Mouse (Mus musculus): ENCODE data around the gene Mcm2. TPM values are rescaled to one million over a fixed set of nuclear protein-coding genes. Genes with fewer than 3 reads are reported as not detected.
A peak's percentile ranks its signal among the peaks of the same experiment; 100 is the strongest.

Mcm2 gene
- polyA plus RNA-seq, 1 experiment from 2014 or later: 139 TPM

DNA sequence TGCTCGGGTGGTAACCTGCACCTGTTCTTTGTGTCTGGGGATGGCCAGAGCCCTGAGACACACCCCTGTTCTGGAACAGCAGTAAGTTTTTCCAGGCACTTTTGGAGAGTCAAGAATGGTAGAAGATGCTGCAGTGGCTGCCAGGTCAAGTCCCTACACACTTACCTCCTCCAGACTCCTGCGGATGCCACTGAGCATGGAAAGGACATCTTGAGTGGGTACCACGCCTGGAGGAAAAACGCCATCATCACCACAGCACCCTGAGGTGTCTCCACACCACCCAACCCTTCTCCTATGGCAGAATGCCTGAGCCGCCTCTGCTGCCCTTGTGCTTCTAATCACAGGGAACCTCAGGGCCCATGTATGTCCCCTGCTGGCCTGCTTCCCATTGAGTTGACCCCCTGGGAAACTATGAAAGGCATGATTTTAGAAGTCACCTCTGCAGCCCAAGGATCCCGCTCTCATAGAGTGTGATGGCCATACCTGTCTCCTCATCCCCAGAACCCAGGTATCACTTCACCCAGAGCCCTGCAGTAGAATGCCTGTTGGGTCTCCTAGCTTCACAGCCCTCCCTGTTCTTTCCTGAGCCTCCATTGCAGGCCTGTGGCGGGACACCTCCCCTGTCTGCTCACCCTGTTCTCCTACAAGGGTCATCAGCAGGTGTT lies 53.5 kb downstream of the Mcm2 start:
- WGBS: 94% methylated on average over 7 of the region's 7 CpGs
- H3K27ac ChIP-seq (ENCODE audit: low read depth): no peak overlapping the region

DNA sequence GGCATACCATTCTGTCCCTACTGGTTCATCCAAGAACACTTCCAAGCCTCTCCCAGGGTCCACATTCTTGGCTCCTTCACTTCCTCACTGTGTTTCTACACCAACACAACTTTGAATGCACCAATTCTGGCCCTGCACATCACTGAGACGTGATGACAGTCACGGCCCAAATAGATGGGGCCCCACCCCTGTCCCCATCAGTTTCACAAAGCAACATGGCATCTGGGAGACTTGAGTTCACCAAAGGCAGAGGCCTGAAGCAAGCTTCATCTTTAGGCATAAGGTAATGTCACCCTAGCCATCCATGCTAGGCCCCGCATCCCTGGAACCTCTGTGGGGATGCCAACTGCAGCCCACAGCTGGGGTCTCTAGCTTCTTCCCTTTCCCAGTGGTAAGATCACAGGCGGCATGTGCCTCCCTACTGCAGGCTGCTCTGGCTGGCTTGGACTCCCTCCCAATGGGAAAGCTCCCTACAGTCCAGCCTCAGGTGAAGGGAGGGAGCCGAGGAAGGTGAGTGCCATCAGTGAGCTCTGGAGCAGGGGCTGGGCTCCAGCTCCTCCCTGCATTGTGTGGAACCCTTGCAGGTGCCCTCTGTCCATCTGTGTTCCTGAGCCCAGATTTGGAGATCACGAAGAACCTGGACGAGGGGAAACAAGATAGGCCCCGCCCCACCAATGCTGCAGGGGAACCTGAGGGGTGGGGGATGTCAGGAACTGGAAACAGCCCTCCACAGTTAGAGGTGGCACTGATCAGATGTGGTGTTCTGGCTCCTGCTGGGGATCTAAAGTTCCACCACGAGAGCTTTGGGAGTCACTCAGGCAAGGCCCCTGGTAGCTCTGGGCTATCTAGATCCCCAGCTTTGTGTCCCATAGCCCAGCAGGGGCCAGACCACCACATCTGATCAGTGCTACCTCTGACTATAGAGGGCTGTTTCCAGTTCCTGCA lies 54.5 kb downstream of the Mcm2 start:
- 77% methylated on average over 9 of the region's 9 CpGs for WGBS
- DNase-seq (ENCODE audit: low spot score): no peak

More for the DNA sequence above, 53.5 kb downstream of the Mcm2 start:
- H3K4me2 ChIP-seq (ENCODE audit: low read length): no peak overlapping the region
- no peaks in the 10 kb centered on the region for H3K9me3 ChIP-seq (ENCODE audit: control insufficient read depth, low read length)
- peaks cover 7% of the 10 kb centered on the region; the same call in 1 of the 2 replicates for H3K36me3 ChIP-seq (ENCODE audit: control insufficient read depth, insufficient read depth, low read length)
- DNase-seq (ENCODE audit: low spot score): no peak
- ATAC-seq (replicated peaks; ENCODE audit: low FRiP score, low TSS enrichment, low read depth): no peak
- H3K4me1 ChIP-seq (replicated peaks; ENCODE audit: control insufficient read depth, insufficient read depth, low read length): peaks cover 14% of the 10 kb centered on the region
- H3K9ac ChIP-seq (ENCODE audit: low read length): no peak overlapping the region
- no peak overlapping the region for H3K4me3 ChIP-seq (ENCODE audit: low read depth, low read length)
- no peaks in the 10 kb centered on the region for H3K27me3 ChIP-seq (replicated peaks; ENCODE audit: control insufficient read depth, insufficient read depth, low read length)

DNA sequence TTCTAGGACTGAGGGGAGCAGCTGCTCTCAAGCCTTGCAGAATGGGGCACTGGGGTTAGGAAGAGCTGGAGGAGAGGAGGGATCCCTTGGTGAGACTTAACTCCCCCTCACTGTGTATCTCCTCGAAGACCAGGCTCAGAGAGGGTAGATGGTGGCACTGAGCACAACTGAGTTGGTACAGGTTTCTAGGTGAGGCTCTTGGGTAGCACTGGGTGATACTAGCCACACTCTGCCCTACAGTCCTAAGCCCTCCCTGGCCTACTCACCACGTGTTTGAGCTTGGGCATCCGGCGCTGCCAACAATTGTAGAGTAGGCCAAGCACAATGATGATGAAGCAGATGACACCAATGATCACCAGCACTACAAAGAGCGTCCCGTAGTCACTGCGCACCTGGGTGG lies 55.3 kb downstream of the Mcm2 start:
- no peak overlapping the region; the same call in 1 of the 2 replicates for H3K9ac ChIP-seq (ENCODE audit: low read length)
- no peak for DNase-seq (ENCODE audit: low spot score)
- H3K27me3 ChIP-seq (replicated peaks; ENCODE audit: control insufficient read depth, insufficient read depth, low read length): no peaks in the 10 kb centered on the region
- 73% methylated on average over 7 of the region's 7 CpGs for WGBS
- H3K4me3 ChIP-seq (ENCODE audit: low read depth, low read length): peak overlapping the region; percentile 76
- H3K36me3 ChIP-seq (ENCODE audit: control insufficient read depth, insufficient read depth, low read length): peaks cover 18% of the 10 kb centered on the region
- no peak for ATAC-seq (replicated peaks; ENCODE audit: low FRiP score, low TSS enrichment, low read depth)
- H3K27ac ChIP-seq (ENCODE audit: low read depth): no peak overlapping the region
- peak overlapping the region; percentile 74 for H3K4me2 ChIP-seq (ENCODE audit: low read length)
- peaks cover 14% of the 10 kb centered on the region for H3K4me1 ChIP-seq (replicated peaks; ENCODE audit: control insufficient read depth, insufficient read depth, low read length)
- H3K9me3 ChIP-seq (ENCODE audit: control insufficient read depth, low read length): no peaks in the 10 kb centered on the region

More for the DNA sequence above, 54.5 kb downstream of the Mcm2 start:
- Histone ChIP-seq H3K4me2 (ENCODE audit: low read length) (no peak overlapping the region), H3K36me3 (ENCODE audit: control insufficient read depth, insufficient read depth, low read length) (peaks cover 10% of the 10 kb centered on the region), H3K4me3 (ENCODE audit: low read depth, low read length) (no peak overlapping the region), H3K9ac (ENCODE audit: low read length) (no peak overlapping the region), H3K27ac (ENCODE audit: low read depth) (no peak overlapping the region), H3K4me1 (replicated peaks; ENCODE audit: control insufficient read depth, insufficient read depth, low read length) (peaks cover 14% of the 10 kb centered on the region), H3K27me3 (replicated peaks; ENCODE audit: control insufficient read depth, insufficient read depth, low read length) (no peaks in the 10 kb centered on the region), H3K9me3 (ENCODE audit: control insufficient read depth, low read length) (no peaks in the 10 kb centered on the region)
- ATAC-seq (replicated peaks; ENCODE audit: low FRiP score, low TSS enrichment, low read depth): no peak

DNA sequence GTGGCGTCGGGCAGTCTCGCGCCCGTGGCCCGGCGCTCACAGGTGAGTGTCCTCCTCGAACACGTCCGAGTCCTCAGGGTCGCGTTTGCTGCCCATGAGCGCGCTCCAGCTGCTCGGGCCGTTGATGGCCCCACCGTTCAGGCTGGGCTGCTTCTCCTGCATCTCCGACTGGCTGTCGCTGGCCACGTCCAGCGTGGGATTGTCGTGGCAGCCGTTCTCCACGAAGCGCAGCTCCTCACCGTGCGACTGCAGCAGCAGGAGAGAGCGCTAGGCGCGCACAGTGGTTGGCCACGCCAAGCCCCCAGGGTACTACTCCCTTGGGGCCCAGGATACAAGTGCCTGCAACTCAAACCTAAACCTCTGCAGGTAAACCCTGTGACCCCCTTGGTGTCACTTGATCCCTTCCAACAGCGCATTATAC lies 55.8 kb downstream of the Mcm2 start:
- DNase-seq (ENCODE audit: low spot score) (no peak), ATAC-seq (replicated peaks; ENCODE audit: low FRiP score, low TSS enrichment, low read depth) (peak; percentile 1; the same call in 1 of the 2 replicates)
- Histone ChIP-seq H3K4me1 (replicated peaks; ENCODE audit: control insufficient read depth, insufficient read depth, low read length) (peaks cover 14% of the 10 kb centered on the region), H3K4me2 (ENCODE audit: low read length) (peak overlapping the region; percentile 74), H3K27ac (ENCODE audit: low read depth) (peak overlapping the region; percentile 69), H3K9ac (ENCODE audit: low read length) (peak overlapping the region; percentile 61), H3K36me3 (ENCODE audit: control insufficient read depth, insufficient read depth, low read length) (peaks cover 18% of the 10 kb centered on the region), H3K27me3 (replicated peaks; ENCODE audit: control insufficient read depth, insufficient read depth, low read length) (no peaks in the 10 kb centered on the region), H3K9me3 (ENCODE audit: control insufficient read depth, low read length) (no peaks in the 10 kb centered on the region), H3K4me3 (ENCODE audit: low read depth, low read length) (peak overlapping the region; percentile 76)
- WGBS: under 1% methylated on average over 29 of the region's 32 CpGs

DNA sequence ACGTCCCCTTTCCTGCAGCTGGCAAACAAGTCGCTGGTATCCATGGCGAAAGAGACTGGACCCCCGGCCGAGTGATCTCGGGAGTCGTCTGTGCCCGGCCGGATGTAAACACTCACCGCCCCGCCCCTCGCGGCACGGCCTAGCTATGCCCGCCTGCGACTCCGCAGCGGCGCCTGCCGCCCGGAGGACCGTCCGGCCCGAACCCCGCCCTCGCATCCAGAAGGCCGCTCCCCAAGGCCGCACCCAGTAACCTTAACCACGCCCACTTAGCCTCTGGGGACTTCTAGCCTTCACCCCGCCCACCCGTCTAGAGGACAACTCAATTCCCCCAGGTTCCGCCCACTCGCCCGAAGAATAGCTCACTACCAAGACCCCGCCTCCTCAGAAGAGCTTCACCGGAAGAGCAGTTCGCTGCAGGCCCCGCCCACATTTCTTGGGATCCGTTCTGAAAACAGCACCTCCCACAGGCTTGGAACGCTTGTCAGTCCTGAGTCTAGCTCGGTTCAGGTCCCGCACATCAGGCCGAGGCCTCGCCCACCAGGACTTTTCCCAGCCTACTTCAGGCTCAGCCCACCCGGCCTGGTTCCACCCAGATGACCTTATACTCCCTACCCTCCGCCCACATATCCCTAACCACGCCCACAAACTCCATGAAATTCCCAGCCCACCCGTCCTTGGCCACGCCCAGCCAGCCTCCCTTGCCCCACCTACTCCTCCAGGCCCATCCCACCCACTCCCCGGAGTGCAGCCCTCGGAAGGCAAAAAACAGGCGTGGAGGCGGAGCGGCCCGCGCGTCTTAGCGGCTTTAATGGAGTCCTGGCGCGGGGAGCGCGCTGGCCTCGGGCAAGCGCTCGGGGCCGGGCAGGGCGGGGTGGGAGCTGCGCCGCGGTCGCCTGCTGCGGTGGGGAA lies 56.5 kb downstream of the Mcm2 start, which contains the start of gene Abtb1:
Gene Abtb1, minus strand, starts transcription at position 204 of the 909 bp plus-strand sequence.
- peak; percentile 100 for DNase-seq (ENCODE audit: low spot score)
- Histone ChIP-seq H3K9me3 (ENCODE audit: control insufficient read depth, low read length) (no peaks in the 10 kb centered on the region), H3K4me1 (replicated peaks; ENCODE audit: control insufficient read depth, insufficient read depth, low read length) (peaks cover 14% of the 10 kb centered on the region), H3K36me3 (ENCODE audit: control insufficient read depth, insufficient read depth, low read length) (peaks cover 21% of the 10 kb centered on the region), H3K9ac (ENCODE audit: low read length) (peak within 1 kb of the TSS; percentile 81), H3K4me2 (ENCODE audit: low read length) (peak within 1 kb of the TSS; percentile 94), H3K27me3 (replicated peaks; ENCODE audit: control insufficient read depth, insufficient read depth, low read length) (no peaks in the 10 kb centered on the region), H3K27ac (ENCODE audit: low read depth) (peak within 1 kb of the TSS; percentile 75), H3K4me3 (ENCODE audit: low read depth, low read length) (peak within 1 kb of the TSS; percentile 76)
- peak; percentile 96 for ATAC-seq (replicated peaks; ENCODE audit: low FRiP score, low TSS enrichment, low read depth)
- under 1% methylated on average over 67 of the region's 72 CpGs for WGBS

DNA sequence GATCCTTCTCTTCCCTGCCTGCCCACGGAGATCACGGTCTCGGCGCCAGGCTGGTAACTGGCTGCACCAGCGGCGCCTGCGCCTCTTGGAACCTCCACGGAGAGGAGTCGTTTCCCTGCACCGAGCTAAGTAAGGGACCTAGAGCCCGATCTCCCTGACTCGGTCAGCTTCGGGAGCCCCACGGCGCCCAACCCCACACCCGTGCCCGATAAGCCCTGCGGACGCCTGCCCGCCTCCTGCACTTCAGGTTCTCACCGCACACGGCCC lies 57.1 kb downstream of the Mcm2 start:
- no peak for DNase-seq (ENCODE audit: low spot score)
- H3K27ac ChIP-seq (ENCODE audit: low read depth): peak overlapping the region; percentile 75
- peaks cover 27% of the 10 kb centered on the region for H3K36me3 ChIP-seq (ENCODE audit: control insufficient read depth, insufficient read depth, low read length)
- peak overlapping the region; percentile 81 for H3K9ac ChIP-seq (ENCODE audit: low read length)
- WGBS: 0% methylated on average over 22 of the region's 22 CpGs
- H3K4me1 ChIP-seq (replicated peaks; ENCODE audit: control insufficient read depth, insufficient read depth, low read length): peaks cover 14% of the 10 kb centered on the region
- H3K27me3 ChIP-seq (replicated peaks; ENCODE audit: control insufficient read depth, insufficient read depth, low read length): no peaks in the 10 kb centered on the region
- no peaks in the 10 kb centered on the region for H3K9me3 ChIP-seq (ENCODE audit: control insufficient read depth, low read length)
- H3K4me3 ChIP-seq (ENCODE audit: low read depth, low read length): peak overlapping the region; percentile 76
- ATAC-seq (replicated peaks; ENCODE audit: low FRiP score, low TSS enrichment, low read depth): no peak
- H3K4me2 ChIP-seq (ENCODE audit: low read length): peak overlapping the region; percentile 94

DNA sequence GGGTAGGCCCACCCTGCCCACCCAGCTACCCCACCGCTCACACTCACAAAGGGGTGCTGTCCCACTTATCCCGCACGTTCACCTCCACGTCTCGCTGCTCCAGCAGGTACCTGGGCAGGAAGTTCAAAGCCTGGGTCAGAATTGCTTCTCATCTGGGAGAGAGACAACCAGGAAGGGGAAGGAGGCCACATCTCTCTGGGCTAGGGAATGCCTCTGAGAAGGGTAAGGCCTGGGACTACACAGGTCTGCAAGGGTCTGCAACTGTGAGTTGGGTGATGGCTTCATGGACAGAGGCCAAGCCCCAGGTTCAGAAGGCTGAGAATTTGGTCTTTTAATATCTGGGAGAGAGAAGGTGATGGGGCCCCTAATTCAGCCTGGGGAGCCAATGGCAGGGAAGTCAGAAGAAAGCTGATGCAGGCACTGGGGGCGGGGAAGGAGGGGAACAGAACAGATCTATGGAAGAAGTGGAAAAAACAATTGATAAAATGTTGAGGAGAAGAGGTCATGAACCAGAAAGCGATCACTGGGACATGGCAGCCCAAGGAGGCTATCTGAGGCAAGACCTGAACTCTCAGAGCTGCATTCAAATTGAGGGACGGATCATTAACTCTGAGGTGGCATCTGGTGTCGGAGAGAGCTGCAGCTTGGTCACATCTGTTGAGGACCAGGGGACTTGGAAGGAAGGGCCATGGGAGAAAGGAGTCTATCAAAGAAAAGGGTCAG lies 57.6 kb downstream of the Mcm2 start:
- Histone ChIP-seq H3K4me3 (ENCODE audit: low read depth, low read length) (peak overlapping the region; percentile 76), H3K36me3 (ENCODE audit: control insufficient read depth, insufficient read depth, low read length) (peaks cover 32% of the 10 kb centered on the region), H3K4me1 (replicated peaks; ENCODE audit: control insufficient read depth, insufficient read depth, low read length) (peaks cover 14% of the 10 kb centered on the region), H3K27me3 (replicated peaks; ENCODE audit: control insufficient read depth, insufficient read depth, low read length) (no peaks in the 10 kb centered on the region), H3K27ac (ENCODE audit: low read depth) (peak overlapping the region; percentile 75), H3K9ac (ENCODE audit: low read length) (peak overlapping the region; percentile 81), H3K4me2 (ENCODE audit: low read length) (peak overlapping the region; percentile 94), H3K9me3 (ENCODE audit: control insufficient read depth, low read length) (no peaks in the 10 kb centered on the region)
- ATAC-seq (replicated peaks; ENCODE audit: low FRiP score, low TSS enrichment, low read depth): no peak
- DNase-seq (ENCODE audit: low spot score): no peak
- WGBS: 53% methylated on average over 9 of the region's 9 CpGs

Data from intestine, embryonic 14.5 days (tissue).